Mouse (Mus musculus) thymus, adult 2 months (tissue): ENCODE data around the gene Gm973.

Source experiments
- CTCF ChIP-seq: fragments of 200-500 bp; IDR thresholded peaks from 2 replicates; pipeline ENCODE4 v1.5.1; 2012; ENCODE audit warnings: mild to moderate bottlenecking, control low read depth, low read length, moderate library complexity, borderline replicate concordance; ENCODE audit not compliant: control insufficient read depth, poor library complexity, insufficient read depth; ENCODE audit errors: extremely low read depth
- POLR2A ChIP-seq: fragments of 200-500 bp; IDR thresholded peaks from 2 replicates; pipeline ENCODE4 v1.6.1; 2012; ENCODE audit warnings: mild to moderate bottlenecking, low read length, control low read depth, moderate library complexity; ENCODE audit not compliant: control insufficient read depth, poor library complexity, insufficient read depth; ENCODE audit errors: extremely low read depth

GRCm38 (mm10) chr1:59488481-59488880 is 27.6 kb upstream of the Gm973 start:
- no peak for TF ChIP-seq CTCF
- no peak for TF ChIP-seq POLR2A
